Mouse (Mus musculus): Measurements from ENCODE around the gene Krtap4-8. TPM values are rescaled to one million over a fixed set of nuclear protein-coding genes. Genes with fewer than 3 reads are reported as not detected.

Krtap4-8 gene
- polyA plus RNA-seq (2012; fragmentation: generic; extraction: Trizol) = not detected

GRCm38 (mm10) chr11:99780604-99781003 lies at the start of gene Krtap4-8:
Krtap4-8 (minus strand) TSS chr11:99780704.

GRCm38 (mm10) chr11:99815566-99815965 lies 35.1 kb upstream of the Krtap4-8 start, which contains the start of gene Gm11564:
Gm11564 (minus strand) TSS chr11:99815666.

GRCm38 (mm10) chr11:99809792-99810191 lies 29.3 kb upstream of the Krtap4-8 start, which contains the start of gene Krtap4-13:
Krtap4-13 (minus strand) TSS chr11:99809892.

GRCm38 (mm10) chr11:99804346-99804745 lies 23.8 kb upstream of the Krtap4-8 start, which contains the start of gene Gm11554:
Gm11554 (minus strand) TSS chr11:99804446.

GRCm38 (mm10) chr11:99798832-99799231 lies 18.3 kb upstream of the Krtap4-8 start, which contains the start of gene Gm11569:
Gm11569 (minus strand) TSS chr11:99798932.

GRCm38 (mm10) chr11:99793367-99793766 lies 12.9 kb upstream of the Krtap4-8 start, which contains the start of gene Gm11596:
Gm11596 (minus strand) TSS chr11:99793467.

GRCm38 (mm10) chr11:99784900-99785299 lies 4.4 kb upstream of the Krtap4-8 start, which contains the start of gene Krtap4-9:
Krtap4-9 (plus strand) TSS chr11:99785200.

GRCm38 (mm10) chr11:99772813-99773212 lies 7.7 kb downstream of the Krtap4-8 start, which contains the start of gene Gm11595:
Gm11595 (minus strand) TSS chr11:99772913.

GRCm38 (mm10) chr11:99734190-99734589 lies 46.3 kb downstream of the Krtap4-8 start, which contains the start of gene Gm14180:
Gm14180 (minus strand) TSS chr11:99734290.

Other genes with a start within 250 kb of the Krtap4-8 start
- not detected for gene Krt40, start 237.5 kb downstream of the Krtap4-8 start, polyA plus RNA-seq (2012; fragmentation: generic; extraction: Trizol)
- gene Krtap3-3, start 229.8 kb downstream of the Krtap4-8 start, polyA plus RNA-seq (2012; fragmentation: generic; extraction: Trizol) = not detected
- not detected for gene Krtap3-2, start 223.9 kb downstream of the Krtap4-8 start, polyA plus RNA-seq (2012; fragmentation: generic; extraction: Trizol)
- not detected for gene Gm11939, start 221.2 kb downstream of the Krtap4-8 start, polyA plus RNA-seq (2012; fragmentation: generic; extraction: Trizol)
- not detected for gene Krtap3-1, start 214.1 kb downstream of the Krtap4-8 start, polyA plus RNA-seq (2012; fragmentation: generic; extraction: Trizol)
- under 1 TPM in 1 of 2 experiments, not detected in 1; 0.06 TPM for gene Krtap1-5, start 199.7 kb downstream of the Krtap4-8 start, polyA plus RNA-seq (2012; fragmentation: generic; extraction: Trizol)
- gene Krtap1-4, start 197.1 kb downstream of the Krtap4-8 start, polyA plus RNA-seq (2012; fragmentation: generic; extraction: Trizol) = not detected
- gene Krtap1-3, start 189.4 kb downstream of the Krtap4-8 start, polyA plus RNA-seq (2012; fragmentation: generic; extraction: Trizol) = not detected
- gene Krtap9-3, start 182.6 kb downstream of the Krtap4-8 start, polyA plus RNA-seq (2012; fragmentation: generic; extraction: Trizol) = not detected
- not detected for gene Gm11938, start 177.4 kb downstream of the Krtap4-8 start, polyA plus RNA-seq (2012; fragmentation: generic; extraction: Trizol)
- gene Gm11937, start 170.5 kb downstream of the Krtap4-8 start, polyA plus RNA-seq (2012; fragmentation: generic; extraction: Trizol) = not detected
- gene Krtap2-4, start 165.9 kb downstream of the Krtap4-8 start, polyA plus RNA-seq (2012; fragmentation: generic; extraction: Trizol) = not detected
- not detected for gene Gm11562, start 160.3 kb downstream of the Krtap4-8 start, polyA plus RNA-seq (2012; fragmentation: generic; extraction: Trizol)
- not detected for gene Krtap4-1, start 152.5 kb downstream of the Krtap4-8 start, polyA plus RNA-seq (2012; fragmentation: generic; extraction: Trizol)
- gene Krtap4-2, start 145.6 kb downstream of the Krtap4-8 start, polyA plus RNA-seq (2012; fragmentation: generic; extraction: Trizol) = not detected
- not detected for gene Krtap4-7, start 136.6 kb downstream of the Krtap4-8 start, polyA plus RNA-seq (2012; fragmentation: generic; extraction: Trizol)
- gene Gm11555, start 130.5 kb downstream of the Krtap4-8 start, polyA plus RNA-seq (2012; fragmentation: generic; extraction: Trizol) = not detected
- not detected for gene Gm11563, start 121.7 kb downstream of the Krtap4-8 start, polyA plus RNA-seq (2012; fragmentation: generic; extraction: Trizol)
- not detected for gene Krtap4-6, start 114.7 kb downstream of the Krtap4-8 start, polyA plus RNA-seq (2012; fragmentation: generic; extraction: Trizol)
- gene Gm14190, start 90.0 kb downstream of the Krtap4-8 start, polyA plus RNA-seq (2012; fragmentation: generic; extraction: Trizol) = not detected
- gene Gm14180, start 46.4 kb downstream of the Krtap4-8 start, polyA plus RNA-seq (2012; fragmentation: generic; extraction: Trizol) = not detected
- gene Gm11595, start 7.8 kb downstream of the Krtap4-8 start, polyA plus RNA-seq (2012; fragmentation: generic; extraction: Trizol) = not detected
- not detected for gene Krtap4-9, start 4.5 kb upstream of the Krtap4-8 start, polyA plus RNA-seq (2012; fragmentation: generic; extraction: Trizol)
- gene Gm11596, start 12.8 kb upstream of the Krtap4-8 start, polyA plus RNA-seq (2012; fragmentation: generic; extraction: Trizol) = not detected
- gene Gm11569, start 18.2 kb upstream of the Krtap4-8 start, polyA plus RNA-seq (2012; fragmentation: generic; extraction: Trizol) = not detected
- not detected for gene Gm11554, start 23.7 kb upstream of the Krtap4-8 start, polyA plus RNA-seq (2012; fragmentation: generic; extraction: Trizol)
- not detected for gene Krtap4-13, start 29.2 kb upstream of the Krtap4-8 start, polyA plus RNA-seq (2012; fragmentation: generic; extraction: Trizol)
- gene Gm11564, start 35.0 kb upstream of the Krtap4-8 start, polyA plus RNA-seq (2012; fragmentation: generic; extraction: Trizol) = not detected
- not detected for gene 2300003K06Rik, start 57.4 kb upstream of the Krtap4-8 start, polyA plus RNA-seq (2012; fragmentation: generic; extraction: Trizol)
- not detected for gene Krtap4-16, start 70.9 kb upstream of the Krtap4-8 start, polyA plus RNA-seq (2012; fragmentation: generic; extraction: Trizol)
- gene Gm11568, start 77.2 kb upstream of the Krtap4-8 start, polyA plus RNA-seq (2012; fragmentation: generic; extraction: Trizol) = not detected
- not detected for gene Gm11559, start 83.8 kb upstream of the Krtap4-8 start, polyA plus RNA-seq (2012; fragmentation: generic; extraction: Trizol)
- not detected for gene Krtap9-1, start 92.7 kb upstream of the Krtap4-8 start, polyA plus RNA-seq (2012; fragmentation: generic; extraction: Trizol)
- gene Gm11567, start 98.5 kb upstream of the Krtap4-8 start, polyA plus RNA-seq (2012; fragmentation: generic; extraction: Trizol) = not detected
- gene Krtap31-1, start 127.2 kb upstream of the Krtap4-8 start, polyA plus RNA-seq (2012; fragmentation: generic; extraction: Trizol) = not detected
- gene Gm11565, start 134.0 kb upstream of the Krtap4-8 start, polyA plus RNA-seq (2012; fragmentation: generic; extraction: Trizol) = not detected
- not detected for gene Krtap31-2, start 155.6 kb upstream of the Krtap4-8 start, polyA plus RNA-seq (2012; fragmentation: generic; extraction: Trizol)
- gene Krtap9-5, start 167.8 kb upstream of the Krtap4-8 start, polyA plus RNA-seq (2012; fragmentation: generic; extraction: Trizol) = not detected
- gene Krtap29-1, start 198.3 kb upstream of the Krtap4-8 start, polyA plus RNA-seq (2012; fragmentation: generic; extraction: Trizol) = not detected
- gene Krtap16-1, start 205.9 kb upstream of the Krtap4-8 start, polyA plus RNA-seq (2012; fragmentation: generic; extraction: Trizol) = not detected
- gene Krtap17-1, start 213.3 kb upstream of the Krtap4-8 start, polyA plus RNA-seq (2012; fragmentation: generic; extraction: Trizol) = not detected
- not detected for gene Krt33a, start 235.5 kb upstream of the Krtap4-8 start, polyA plus RNA-seq (2012; fragmentation: generic; extraction: Trizol)
- under 1 TPM in 1 of 2 experiments, not detected in 1; 0.05 TPM for gene Krt33b, start 249.2 kb upstream of the Krtap4-8 start, polyA plus RNA-seq (2012; fragmentation: generic; extraction: Trizol)